Mouse (Mus musculus) WW6 (cell line): ENCODE results near the gene Stk31.
A peak's percentile ranks its signal among the peaks of the same experiment; 100 is the strongest.
"Not testable (repeated sequence)": the region's sequence is repeated elsewhere in the genome, so short reads cannot be mapped to it uniquely, and the experiment has no call there.

Source experiments
- DNase-seq: peaks from one replicate; pipeline ENCODE4 v3.0.0-alpha.2; 2013; ENCODE audit warnings: low read depth, low spot score

Gene Stk31

DNA sequence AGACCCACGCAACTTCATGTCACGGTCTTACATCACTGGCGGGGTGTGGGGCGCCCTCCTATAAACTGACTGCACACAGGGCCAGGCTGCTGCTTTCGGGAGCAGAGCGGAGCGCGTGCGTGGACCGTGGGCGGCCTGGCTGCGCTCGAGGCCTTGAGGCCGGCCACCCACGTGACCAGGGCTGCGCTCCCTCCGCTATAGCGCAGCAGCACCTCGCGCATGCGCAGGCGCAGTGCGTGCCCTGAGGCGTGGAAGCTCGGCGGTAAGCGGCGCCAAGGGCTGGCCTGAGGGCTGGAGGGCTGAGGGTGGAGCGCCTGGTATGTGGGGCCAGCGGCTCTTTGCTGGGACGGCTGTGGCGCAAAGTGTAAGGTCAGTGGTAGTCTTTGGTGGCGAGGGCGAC lies at the start of gene Stk31:
TSS of gene Stk31 (plus strand) at position 289 of the 400 bp plus-strand sequence.
- peak; percentile 70 for DNase-seq

GRCm38 (mm10) chr6:49349826-49350225 lies 45.6 kb upstream of the Stk31 start:
- DNase-seq = no peak

DNA sequence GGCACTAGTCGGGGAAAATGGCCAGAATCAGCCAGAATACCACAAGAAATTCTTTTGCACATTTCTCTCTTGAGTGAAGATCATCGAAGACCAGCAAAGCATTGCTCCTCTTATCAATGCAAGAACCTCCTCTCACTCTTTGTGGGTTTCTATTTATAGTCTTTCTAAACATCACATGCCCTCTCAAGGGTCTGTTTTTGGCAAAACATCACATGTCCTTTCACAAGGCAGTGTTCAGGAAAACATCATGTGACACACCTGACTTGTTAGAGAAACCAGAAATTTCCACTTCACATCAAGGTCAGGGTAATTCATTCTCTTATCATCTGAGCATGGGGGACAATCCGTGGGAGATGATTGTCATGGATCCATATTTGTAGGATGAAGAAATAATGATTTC lies 40.8 kb upstream of the Stk31 start:
- no peak for DNase-seq

GRCm38 (mm10) chr6:49355171-49355570 lies 40.2 kb upstream of the Stk31 start:
- no peak for DNase-seq

- no peak for DNase-seq
Observed at GRCm38 (mm10) chr6:49360420-49360819, 35.0 kb upstream of the Stk31 start.

DNA sequence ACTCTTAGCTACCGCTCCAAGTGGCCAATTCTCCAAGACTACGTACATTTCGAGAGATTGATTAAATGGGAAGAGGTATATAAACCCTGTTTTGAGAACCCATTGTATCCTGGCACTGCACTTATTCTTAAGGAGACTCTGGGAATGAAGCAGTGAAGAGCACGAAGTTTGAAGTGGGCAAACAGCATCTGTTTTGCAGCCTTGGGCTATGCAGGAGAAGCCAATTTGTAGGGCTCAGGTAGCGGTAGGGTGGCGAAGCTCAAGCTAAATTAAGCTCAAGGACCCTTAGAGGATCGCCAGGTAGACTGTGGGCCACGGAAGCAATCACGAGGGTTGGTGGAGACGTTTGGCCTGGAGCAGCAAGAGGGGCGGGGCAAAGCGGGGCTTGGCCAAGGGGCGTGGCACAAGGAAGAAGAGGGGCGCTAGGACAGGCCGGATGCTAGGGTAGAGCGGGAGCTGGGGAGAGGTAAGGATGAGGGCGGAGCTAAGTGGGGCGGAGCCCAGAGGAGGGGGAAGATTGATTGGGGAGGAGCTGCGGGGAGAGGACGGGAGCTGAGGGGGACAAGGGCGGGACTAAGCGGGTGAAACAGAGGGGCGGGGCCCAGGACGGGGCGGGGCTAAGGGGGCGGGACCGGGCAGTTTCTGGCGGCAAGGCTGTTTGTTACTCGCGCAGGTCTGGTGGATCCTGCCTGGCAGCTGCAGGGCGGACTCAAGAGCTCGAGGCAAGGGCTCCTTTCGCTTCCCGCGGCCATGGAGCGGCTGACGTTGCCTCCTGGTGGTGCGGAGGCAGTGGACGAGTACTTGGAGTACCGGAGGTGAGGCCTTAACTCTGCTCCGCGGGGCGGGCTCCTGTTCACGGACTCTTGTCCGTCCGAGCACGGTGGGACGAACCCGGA lies 28.0 kb upstream of the Stk31 start, which contains the start of gene Fam221a:
TSS of gene Fam221a (plus strand) at position 581 of the 896 bp plus-strand sequence.
- DNase-seq = peak; percentile 94

DNA sequence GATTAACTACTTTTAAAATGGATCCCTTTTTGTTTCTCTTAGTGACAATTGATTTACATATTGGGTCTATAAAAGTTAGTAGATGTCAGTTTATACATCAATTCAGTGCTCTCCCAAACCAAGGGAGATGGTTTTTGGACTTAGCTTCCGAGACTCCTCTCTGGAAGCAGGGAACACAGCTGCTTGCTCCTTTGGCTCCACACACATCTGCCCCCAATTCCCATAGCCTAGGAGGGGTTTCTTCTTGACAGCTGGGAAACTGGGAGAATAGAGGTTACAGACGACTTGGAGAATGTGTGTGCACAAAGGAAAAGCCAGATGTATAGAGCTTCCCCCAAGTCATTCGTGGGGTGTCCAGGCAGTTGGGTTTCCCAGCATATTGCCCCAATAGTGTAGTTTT lies 27.2 kb upstream of the Stk31 start:
- no peak for DNase-seq

DNA sequence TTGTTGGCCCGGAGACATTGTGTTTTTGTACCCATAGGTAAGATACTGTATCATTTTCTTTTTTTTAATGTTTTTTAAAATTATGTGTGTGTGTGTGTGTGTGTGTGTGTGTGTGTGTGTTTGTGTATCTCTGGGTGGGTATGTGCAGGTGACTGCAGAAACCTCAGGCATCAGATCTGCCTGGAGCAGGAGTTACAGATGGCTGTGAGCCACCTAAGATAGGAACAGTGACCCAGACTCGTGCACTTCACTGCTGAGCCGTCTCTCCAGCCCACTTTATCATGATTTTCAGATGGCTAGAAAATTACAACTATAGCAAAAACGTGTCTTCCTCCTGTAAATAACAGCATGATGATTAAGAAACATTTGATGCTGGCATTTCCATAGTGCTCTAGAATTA lies 22.7 kb upstream of the Stk31 start:
- DNase-seq = no peak

DNA sequence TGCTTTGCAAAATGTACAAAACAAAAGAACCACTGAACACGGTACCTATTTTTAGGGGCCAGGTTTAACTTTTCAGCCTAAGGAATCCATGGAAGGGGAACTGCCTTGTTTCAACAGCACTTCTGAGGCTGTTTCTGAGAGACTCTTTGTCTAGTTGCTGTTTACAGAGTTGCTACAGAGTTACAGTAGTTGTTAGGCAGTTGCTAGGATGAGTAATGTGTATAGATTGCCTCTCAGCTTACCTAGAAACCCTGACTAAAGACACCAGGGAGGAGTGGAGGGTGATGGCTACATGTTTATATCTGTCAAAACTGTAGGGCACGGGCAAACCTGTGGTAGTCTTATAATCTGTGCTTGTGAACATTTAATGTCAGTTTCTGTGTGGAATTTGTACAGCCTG lies 21.5 kb upstream of the Stk31 start:
- no peak for DNase-seq

DNA sequence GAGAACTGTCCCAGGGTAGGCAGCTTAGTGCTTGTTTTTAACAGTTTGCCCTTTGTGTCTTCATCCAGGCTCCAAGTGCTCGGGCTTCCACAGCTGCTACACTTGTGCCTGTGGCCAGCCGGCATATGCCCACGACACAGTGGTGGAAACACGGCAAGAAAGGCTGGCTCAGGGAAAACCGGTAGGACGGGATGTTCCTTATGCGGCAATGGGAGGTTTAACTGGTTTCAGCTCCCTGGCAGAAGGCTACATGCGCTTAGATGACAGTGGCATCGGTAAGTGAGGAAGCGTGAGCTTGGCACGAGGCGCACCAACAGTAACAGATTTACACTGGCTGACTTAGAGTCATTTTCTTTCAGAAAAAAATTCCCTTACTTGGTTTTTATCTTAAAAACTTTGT lies 17.1 kb upstream of the Stk31 start:
- DNase-seq = no peak

GRCm38 (mm10) chr6:49394276-49394675 lies 1.1 kb upstream of the Stk31 start:
- no peak for DNase-seq

DNA sequence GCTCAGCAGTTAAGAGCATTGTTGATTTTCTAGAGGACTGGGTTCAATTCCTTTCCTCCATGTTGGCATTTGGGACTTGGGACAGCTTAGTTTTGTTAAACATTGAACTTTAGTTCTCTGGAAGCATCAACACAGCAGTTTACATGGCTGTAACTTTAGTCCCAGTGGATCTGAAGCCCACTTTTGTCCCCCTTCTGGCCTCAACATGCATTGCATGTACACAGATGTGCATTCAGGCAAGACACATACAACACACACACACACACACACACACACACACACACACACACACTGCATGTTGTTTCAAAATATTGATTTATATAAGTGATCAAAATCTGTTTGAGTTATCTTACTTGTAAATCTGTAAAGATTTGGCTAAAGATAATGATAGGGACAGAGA lies 2.1 kb downstream of the Stk31 start:
- DNase-seq = no peak

GRCm38 (mm10) chr6:49398365-49398764 lies 3.0 kb downstream of the Stk31 start:
- no peak for DNase-seq

- no peak for DNase-seq
Observed at GRCm38 (mm10) chr6:49410830-49411229, 15.4 kb downstream of the Stk31 start.

- DNase-seq = not testable (repeated sequence)
Observed at GRCm38 (mm10) chr6:49412967-49413366, 17.6 kb downstream of the Stk31 start.

DNA sequence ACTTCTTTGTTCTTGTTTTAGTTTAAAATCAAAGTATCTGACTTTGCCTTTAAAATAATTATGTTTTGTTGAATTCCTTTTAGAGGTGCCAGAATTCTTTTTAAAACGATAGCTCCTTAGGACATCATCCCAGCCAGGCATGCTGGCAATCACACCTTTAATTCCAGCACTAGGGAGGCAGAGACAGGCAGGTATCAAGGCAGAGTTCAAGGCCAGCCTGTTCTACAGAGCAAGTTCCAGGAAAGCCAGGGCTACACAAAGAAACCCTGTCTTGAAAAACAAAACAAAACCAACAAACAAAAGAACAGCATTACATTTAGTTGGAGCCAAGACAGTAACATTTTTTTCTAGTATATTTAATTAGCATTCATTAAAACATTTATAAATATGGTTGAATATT lies 20.6 kb downstream of the Stk31 start:
- DNase-seq = no peak

- no peak for DNase-seq
Observed at GRCm38 (mm10) chr6:49437306-49437705, 41.9 kb downstream of the Stk31 start.

DNA sequence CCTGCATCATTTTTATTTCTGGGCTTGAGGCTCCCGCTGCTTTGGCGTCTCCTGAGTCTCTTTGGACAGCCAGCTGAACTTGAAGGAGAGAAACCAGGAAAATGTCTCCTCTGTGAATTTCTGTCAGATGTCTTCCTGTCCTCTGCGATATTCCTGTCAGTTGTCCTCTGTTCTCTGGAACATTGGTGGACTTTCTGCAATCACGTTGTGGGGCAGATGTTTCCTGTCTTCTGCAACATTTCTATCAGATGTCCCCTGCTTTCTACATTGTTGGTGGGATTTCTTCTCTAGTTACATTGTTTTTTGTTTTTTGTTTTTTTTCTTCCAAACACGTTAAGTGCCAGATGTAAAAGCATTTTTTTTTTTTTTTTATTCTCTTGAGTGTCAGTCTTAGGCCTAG lies 62.7 kb downstream of the Stk31 start:
- DNase-seq = no peak

GRCm38 (mm10) chr6:49483205-49483604 lies 87.8 kb downstream of the Stk31 start:
- DNase-seq = no peak

DNA sequence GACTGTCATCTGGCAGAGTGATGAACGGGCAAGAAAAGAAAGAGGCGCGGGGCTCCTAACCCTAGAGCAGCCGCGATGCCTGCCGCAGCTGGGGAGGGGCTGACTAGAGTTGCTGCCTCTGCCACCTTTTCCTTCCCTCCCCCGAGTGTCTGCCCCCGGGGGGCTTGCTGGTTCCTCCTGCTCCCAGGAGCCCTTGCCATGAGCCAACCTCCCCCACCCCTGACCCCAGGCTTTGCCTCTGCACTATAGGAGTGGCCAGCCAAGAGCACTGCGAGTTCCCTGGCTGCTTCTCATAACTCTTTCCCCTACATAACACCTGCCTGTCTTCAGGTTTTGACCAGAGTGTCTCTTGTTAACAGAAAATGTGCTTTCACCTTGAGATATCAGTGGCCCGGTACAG lies 96.1 kb downstream of the Stk31 start:
- DNase-seq = no peak

GRCm38 (mm10) chr6:49519053-49519452 lies 123.6 kb downstream of the Stk31 start:
- peak; percentile 33 for DNase-seq
